Mouse (Mus musculus) small intestine, adult 2 months (tissue): Measurements from ENCODE around the gene Lingo2.

Experiments used
- CTCF ChIP-seq: fragments of 200-500 bp; IDR thresholded peaks from 2 replicates; pipeline ENCODE4 v1.5.1; 2012; ENCODE audit warnings: low read depth, mild to moderate bottlenecking, control low read depth, inconsistent platforms, low read length, moderate library complexity, mixed read lengths; ENCODE audit not compliant: insufficient replicate concordance, insufficient read length; ENCODE audit errors: extremely low read depth
- POLR2A ChIP-seq: fragments of 200-500 bp; IDR thresholded peaks from 2 replicates; pipeline ENCODE4 v1.6.1; 2012; ENCODE audit warnings: low read depth, mild to moderate bottlenecking, control low read depth, inconsistent platforms, low read length, moderate library complexity

- TF ChIP-seq CTCF, result no peak
- no peak for TF ChIP-seq POLR2A
Measured at GRCm38 (mm10) chr4:36730691-36731090, 220.9 kb downstream of the Lingo2 start.
